Mouse (Mus musculus) embryonic facial prominence, embryonic 11.5 days (tissue): Measurements from ENCODE around the gene Fgfr2. TPM values are rescaled to one million over a fixed set of nuclear protein-coding genes. Genes with fewer than 3 reads are reported as not detected.

ENCODE experiments used
- ATAC-seq: fragments of 200-750 bp; cut with Nextera tagmentation; replicated peaks from 2 replicates; pipeline ENCODE4 v1.8.0; 2017; ENCODE audit warnings: low read depth; ENCODE audit not compliant: insufficient number of reproducible peaks, low FRiP score, low TSS enrichment
- DNase-seq: peaks from one replicate; pipeline ENCODE4 v3.0.0-alpha.2; 2015; ENCODE audit warnings: low spot score
- H3K27ac ChIP-seq: fragments of 300-500 bp; sonication (generic); replicated peaks from 2 replicates; pipeline ENCODE4 v1.5.1; 2014; ENCODE audit warnings: mild to moderate bottlenecking, low read depth, low read length, control low read depth
- H3K27me3 ChIP-seq: fragments of 300-500 bp; sonication (generic); 2 replicates; pipeline ENCODE4 v1.6.1; 2014; ENCODE audit warnings: mild to moderate bottlenecking, low read length, moderate library complexity, mixed read lengths; ENCODE audit not compliant: control insufficient read depth, insufficient read depth
- H3K36me3 ChIP-seq: fragments of 300-500 bp; sonication (generic); replicated peaks from 2 replicates; pipeline ENCODE4 v1.6.1; 2014; ENCODE audit warnings: low read depth, mild to moderate bottlenecking, low read length, moderate library complexity, mixed read lengths; ENCODE audit not compliant: control insufficient read depth, insufficient read depth
- H3K4me1 ChIP-seq: fragments of 300-500 bp; sonication (generic); 2 replicates; pipeline ENCODE4 v1.6.1; 2014; ENCODE audit warnings: low read length, mixed read lengths; ENCODE audit not compliant: control insufficient read depth, insufficient read depth
- H3K4me2 ChIP-seq: fragments of 300-500 bp; sonication (generic); 2 replicates; pipeline ENCODE4 v1.6.1; 2014; ENCODE audit warnings: low read depth, mild to moderate bottlenecking, control low read depth, low read length, moderate library complexity
- H3K4me3 ChIP-seq: fragments of 300-500 bp; sonication (generic); 2 replicates; pipeline ENCODE4 v1.5.1; 2014; ENCODE audit warnings: low read depth, low read length, control low read depth
- H3K9ac ChIP-seq: fragments of 300-500 bp; sonication (generic); replicated peaks from 2 replicates; pipeline ENCODE4 v1.6.1; 2014; ENCODE audit warnings: mild to moderate bottlenecking, control low read depth, low read length
- H3K9me3 ChIP-seq: fragments of 300-500 bp; sonication (generic); replicated peaks from 2 replicates; pipeline ENCODE4 v1.6.1; 2016; ENCODE audit warnings: mild to moderate bottlenecking, low read length, inconsistent platforms, mixed read lengths; ENCODE audit not compliant: control insufficient read depth
- WGBS: fragments of 180-500 bp; shearing (Covaris S2); extraction: QIAGEN DNeasy Blood & Tissue Kit; methylation state at CpG from one replicate; pipeline ENCODE4 v1.1.7; 2014; 5-methylcytosine and 5-hydroxymethylcytosine counted together
- polyA plus RNA-seq: library from polyadenylated mRNA; unstranded; fragments of >200 nt; fragmentation: Nextera tagmentation; extraction: Ambion mirVana; gene quantifications from 2 replicates; pipeline ENCODE4 v1.2.1, GENCODE M21; 2014

Fgfr2 gene
- polyA plus RNA-seq, 1 experiment from 2014 or later = 75.6 TPM

- peaks cover 17% of the 10 kb centered on the region for H3K4me1 ChIP-seq
- under 1% methylated on average over 59 of the region's 59 CpGs for WGBS
Observed at GRCm38 (mm10) chr7:132812619-132813415, 310.3 kb downstream of the Fgfr2 start.

GRCm38 (mm10) chr7:132811716-132812618 lies 311.2 kb downstream of the Fgfr2 start:
- Histone ChIP-seq H3K4me1 (peaks cover 23% of the 10 kb centered on the region), H3K4me3 (peak overlapping the region; percentile 72), H3K9me3 (no peaks in the 10 kb centered on the region), H3K27me3 (no peaks in the 10 kb centered on the region), H3K9ac (peak overlapping the region; percentile 91), H3K4me2 (peak overlapping the region; percentile 91), H3K36me3 (no peaks in the 10 kb centered on the region), H3K27ac (peak overlapping the region; percentile 81)
- 10% methylated on average over 23 of the region's 23 CpGs for WGBS
- ATAC-seq (no peak), DNase-seq (peak; percentile 59)

More at GRCm38 (mm10) chr7:132812619-132813415, 310.3 kb downstream of the Fgfr2 start:
- Histone ChIP-seq H3K4me3 (peak overlapping the region; percentile 72), H3K4me2 (peak overlapping the region; percentile 91), H3K27ac (peak overlapping the region; percentile 81), H3K27me3 (no peaks in the 10 kb centered on the region), H3K9me3 (no peaks in the 10 kb centered on the region), H3K36me3 (no peaks in the 10 kb centered on the region), H3K9ac (peak overlapping the region; percentile 91)
- 0 out of 2 replicates have a peak, but pooled peaks have one; percentile 35 for ATAC-seq
- DNase-seq = peak; percentile 64

GRCm38 (mm10) chr7:132810879-132811278 lies 312.3 kb downstream of the Fgfr2 start:
- Histone ChIP-seq H3K36me3 (no peaks in the 10 kb centered on the region), H3K4me2 (peak overlapping the region; percentile 21), H3K9me3 (no peaks in the 10 kb centered on the region), H3K27me3 (no peaks in the 10 kb centered on the region), H3K27ac (peak overlapping the region; percentile 52; the same call in 1 of the 2 replicates), H3K4me3 (no peak overlapping the region; the same call in 1 of the 2 replicates), H3K9ac (no peak overlapping the region), H3K4me1 (peaks cover 26% of the 10 kb centered on the region)
- no peak for ATAC-seq
- WGBS = 26% methylated on average over 1 of the region's 1 CpGs
- DNase-seq = peak; percentile 91

- Histone ChIP-seq H3K4me1 (peaks cover 26% of the 10 kb centered on the region), H3K27ac (peak overlapping the region; percentile 52), H3K4me2 (peak overlapping the region; percentile 16; the same call in 1 of the 2 replicates), H3K4me3 (no peak overlapping the region), H3K36me3 (no peaks in the 10 kb centered on the region), H3K9me3 (no peaks in the 10 kb centered on the region), H3K9ac (no peak overlapping the region), H3K27me3 (no peaks in the 10 kb centered on the region)
- no peak for ATAC-seq
- 6% methylated on average over 6 of the region's 6 CpGs for whole genome bisulfite sequencing
- DNase-seq = peak; percentile 46
Observed at GRCm38 (mm10) chr7:132810368-132810767, 312.8 kb downstream of the Fgfr2 start.

GRCm38 (mm10) chr7:132809721-132810120 lies 313.4 kb downstream of the Fgfr2 start:
- WGBS = 21% methylated on average over 6 of the region's 6 CpGs
- H3K36me3 ChIP-seq = no peaks in the 10 kb centered on the region
- H3K4me2 ChIP-seq = peak overlapping the region; percentile 26; the same call in 1 of the 2 replicates
- DNase-seq (no peak), ATAC-seq (no peak)
- H3K9ac ChIP-seq = 0 out of 2 replicates have a peak overlapping the region, but pooled peaks have one; percentile 9
- no peaks in the 10 kb centered on the region for H3K9me3 ChIP-seq
- H3K27me3 ChIP-seq = no peaks in the 10 kb centered on the region
- H3K4me1 ChIP-seq = peaks cover 26% of the 10 kb centered on the region
- H3K27ac ChIP-seq = peak overlapping the region; percentile 60; the same call in 1 of the 2 replicates
- H3K4me3 ChIP-seq = no peak overlapping the region

GRCm38 (mm10) chr7:132808841-132809682 lies 314.1 kb downstream of the Fgfr2 start:
- Histone ChIP-seq H3K27ac (peak overlapping the region; percentile 60), H3K4me3 (no peak overlapping the region), H3K4me1 (peaks cover 26% of the 10 kb centered on the region), H3K9me3 (no peaks in the 10 kb centered on the region), H3K36me3 (no peaks in the 10 kb centered on the region), H3K27me3 (no peaks in the 10 kb centered on the region), H3K4me2 (peak overlapping the region; percentile 26), H3K9ac (peak overlapping the region; percentile 34)
- ATAC-seq = peak; percentile 54
- 0% methylated on average over 20 of the region's 20 CpGs for WGBS
- peak; percentile 79 for DNase-seq

GRCm38 (mm10) chr7:132808051-132808796 lies 314.9 kb downstream of the Fgfr2 start:
- Histone ChIP-seq H3K9ac (no peak overlapping the region; the same call in 1 of the 2 replicates), H3K27me3 (no peaks in the 10 kb centered on the region), H3K9me3 (no peaks in the 10 kb centered on the region), H3K4me3 (no peak overlapping the region), H3K36me3 (no peaks in the 10 kb centered on the region), H3K27ac (peak overlapping the region; percentile 81), H3K4me1 (peaks cover 26% of the 10 kb centered on the region), H3K4me2 (no peak overlapping the region; the same call in 1 of the 2 replicates)
- WGBS = 24% methylated on average over 7 of the region's 7 CpGs
- ATAC-seq (no peak), DNase-seq (no peak)
